Mouse (Mus musculus): ENCODE data around the gene Cygb. TPM values are rescaled to one million over a fixed set of nuclear protein-coding genes. Genes with fewer than 3 reads are reported as not detected.

Cygb gene
- polyA plus RNA-seq, 1 experiment from 2014 or later: 16.0 TPM

GRCm38 (mm10) chr11:116661291-116661947, 7.3 kb upstream of the Cygb start:
- H3K27ac ChIP-seq: peak overlapping the region; percentile 15
- H3K9ac ChIP-seq: peak overlapping the region; percentile 17; the same call in 1 of the 2 replicates
- H3K9me3 ChIP-seq (replicated peaks): no peaks in the 10 kb centered on the region
- WGBS: 12% methylated on average over 13 of the region's 13 CpGs
- no peak overlapping the region for H3K4me3 ChIP-seq (replicated peaks)
- peak overlapping the region; percentile 30; the same call in 1 of the 2 replicates for H3K4me2 ChIP-seq
- no peaks in the 10 kb centered on the region for H3K36me3 ChIP-seq
- H3K27me3 ChIP-seq: peaks cover 22% of the 10 kb centered on the region
- ATAC-seq (replicated peaks; ENCODE audit: low FRiP score): no peak
- H3K4me1 ChIP-seq: peaks cover 72% of the 10 kb centered on the region

GRCm38 (mm10) chr11:116660181-116660580, 6.1 kb upstream of the Cygb start:
- Histone ChIP-seq H3K9ac (no peak overlapping the region), H3K4me3 (replicated peaks) (no peak overlapping the region), H3K36me3 (no peaks in the 10 kb centered on the region), H3K27ac (no peak overlapping the region), H3K27me3 (peaks cover 22% of the 10 kb centered on the region), H3K9me3 (replicated peaks) (no peaks in the 10 kb centered on the region), H3K4me1 (peaks cover 68% of the 10 kb centered on the region), H3K4me2 (no peak overlapping the region)
- 71% methylated on average over 9 of the region's 9 CpGs for WGBS
- no peak for ATAC-seq (replicated peaks; ENCODE audit: low FRiP score)

GRCm38 (mm10) chr11:116659027-116659621, 5.0 kb upstream of the Cygb start:
- WGBS: 79% methylated on average over 15 of the region's 15 CpGs
- Histone ChIP-seq H3K4me1 (peaks cover 74% of the 10 kb centered on the region), H3K4me3 (replicated peaks) (no peak overlapping the region), H3K27ac (no peak overlapping the region), H3K9me3 (replicated peaks) (no peaks in the 10 kb centered on the region), H3K4me2 (no peak overlapping the region), H3K27me3 (peaks cover 28% of the 10 kb centered on the region), H3K9ac (no peak overlapping the region), H3K36me3 (no peaks in the 10 kb centered on the region)
- ATAC-seq (replicated peaks; ENCODE audit: low FRiP score): no peak

- Histone ChIP-seq H3K27me3 (peaks cover 30% of the 10 kb centered on the region), H3K4me3 (replicated peaks) (no peak overlapping the region), H3K36me3 (no peaks in the 10 kb centered on the region), H3K27ac (peak overlapping the region; percentile 92), H3K4me1 (peaks cover 74% of the 10 kb centered on the region), H3K4me2 (peak overlapping the region; percentile 66), H3K9ac (no peak overlapping the region), H3K9me3 (replicated peaks) (no peaks in the 10 kb centered on the region)
- 0 out of 2 replicates have a peak, but pooled peaks have one; percentile 2 for ATAC-seq (replicated peaks; ENCODE audit: low FRiP score)
- WGBS: 56% methylated on average over 10 of the region's 10 CpGs
These were observed 4.1 kb upstream of the Cygb start for GRCm38 (mm10) chr11:116658238-116658637.

- peak overlapping the region; percentile 92 for H3K27ac ChIP-seq
- peak overlapping the region; percentile 40 for H3K4me3 ChIP-seq (replicated peaks)
- H3K4me2 ChIP-seq: peak overlapping the region; percentile 66
- no peaks in the 10 kb centered on the region for H3K9me3 ChIP-seq (replicated peaks)
- H3K4me1 ChIP-seq: peaks cover 74% of the 10 kb centered on the region
- peaks cover 32% of the 10 kb centered on the region for H3K27me3 ChIP-seq
- H3K9ac ChIP-seq: peak overlapping the region; percentile 36; the same call in 1 of the 2 replicates
- ATAC-seq (replicated peaks; ENCODE audit: low FRiP score): peak; percentile 94
- WGBS: 10% methylated on average over 22 of the region's 22 CpGs
- no peaks in the 10 kb centered on the region for H3K36me3 ChIP-seq
These were observed 3.5 kb upstream of the Cygb start for GRCm38 (mm10) chr11:116657311-116658223.

- no peak for ATAC-seq (replicated peaks; ENCODE audit: low FRiP score)
- Histone ChIP-seq H3K27ac (0 out of 2 replicates have a peak overlapping the region, but pooled peaks have one; percentile 92), H3K36me3 (no peaks in the 10 kb centered on the region), H3K9me3 (replicated peaks) (no peaks in the 10 kb centered on the region), H3K4me2 (no peak overlapping the region), H3K4me3 (replicated peaks) (no peak overlapping the region), H3K9ac (0 out of 2 replicates have a peak overlapping the region, but pooled peaks have one; percentile 36), H3K27me3 (peaks cover 40% of the 10 kb centered on the region), H3K4me1 (peaks cover 71% of the 10 kb centered on the region)
- WGBS: 77% methylated on average over 16 of the region's 16 CpGs
These were observed 2.5 kb upstream of the Cygb start for GRCm38 (mm10) chr11:116656348-116657191.

GRCm38 (mm10) chr11:116653709-116654221, 348 bp downstream of the Cygb start:
- H3K4me2 ChIP-seq: peak overlapping the region; percentile 96
- H3K9ac ChIP-seq: peak overlapping the region; percentile 52
- H3K27me3 ChIP-seq: peaks cover 52% of the 10 kb centered on the region
- no peaks in the 10 kb centered on the region for H3K36me3 ChIP-seq
- ATAC-seq (replicated peaks; ENCODE audit: low FRiP score): no peak
- no peak overlapping the region for H3K27ac ChIP-seq
- 0% methylated on average over 46 of the region's 47 CpGs for WGBS
- H3K4me1 ChIP-seq: peaks cover 57% of the 10 kb centered on the region
- H3K9me3 ChIP-seq (replicated peaks): no peaks in the 10 kb centered on the region
- peak overlapping the region; percentile 58 for H3K4me3 ChIP-seq (replicated peaks)

- Histone ChIP-seq H3K4me3 (replicated peaks) (peak within 1 kb of the TSS; percentile 58), H3K4me1 (peaks cover 59% of the 10 kb centered on the region), H3K27ac (peak within 1 kb of the TSS; percentile 22; the same call in 1 of the 2 replicates), H3K27me3 (peaks cover 52% of the 10 kb centered on the region), H3K36me3 (no peaks in the 10 kb centered on the region), H3K9ac (peak within 1 kb of the TSS; percentile 52), H3K9me3 (replicated peaks) (no peaks in the 10 kb centered on the region), H3K4me2 (peak within 1 kb of the TSS; percentile 96)
- WGBS: 7% methylated on average over 10 of the region's 10 CpGs
- ATAC-seq (replicated peaks; ENCODE audit: low FRiP score): no peak
These were observed 879 bp downstream of the Cygb start, which contains the start of gene Prcd for GRCm38 (mm10) chr11:116653234-116653633. Prcd (plus strand) TSS chr11:116653534.

- no peak for ATAC-seq (replicated peaks; ENCODE audit: low FRiP score)
- peaks cover 52% of the 10 kb centered on the region for H3K27me3 ChIP-seq
- no peaks in the 10 kb centered on the region for H3K9me3 ChIP-seq (replicated peaks)
- peaks cover 59% of the 10 kb centered on the region for H3K4me1 ChIP-seq
- 0 out of 2 replicates have a peak overlapping the region, but pooled peaks have one; percentile 2 for H3K9ac ChIP-seq
- no peaks in the 10 kb centered on the region for H3K36me3 ChIP-seq
- H3K4me3 ChIP-seq (replicated peaks): peak overlapping the region; percentile 58
- 62% methylated on average over 25 of the region's 25 CpGs for WGBS
- peak overlapping the region; percentile 22; the same call in 1 of the 2 replicates for H3K27ac ChIP-seq
- H3K4me2 ChIP-seq: peak overlapping the region; percentile 96
These were observed 1.6 kb downstream of the Cygb start for GRCm38 (mm10) chr11:116652330-116653098.

GRCm38 (mm10) chr11:116651339-116651738, 2.8 kb downstream of the Cygb start:
- H3K4me3 ChIP-seq (replicated peaks): no peak overlapping the region
- peaks cover 52% of the 10 kb centered on the region for H3K27me3 ChIP-seq
- no peaks in the 10 kb centered on the region for H3K36me3 ChIP-seq
- H3K27ac ChIP-seq: no peak overlapping the region
- H3K9me3 ChIP-seq (replicated peaks): no peaks in the 10 kb centered on the region
- 81% methylated on average over 8 of the region's 8 CpGs for WGBS
- ATAC-seq (replicated peaks; ENCODE audit: low FRiP score): no peak
- H3K4me2 ChIP-seq: no peak overlapping the region
- no peak overlapping the region for H3K9ac ChIP-seq
- peaks cover 62% of the 10 kb centered on the region for H3K4me1 ChIP-seq
